Mouse (Mus musculus): ENCODE data around the gene Spg7.
"Not testable (repeated sequence)": the region's sequence is repeated elsewhere in the genome, so short reads cannot be mapped to it uniquely, and the experiment has no call there.

Gene Spg7

GRCm38 (mm10) chr8:123062721-123063120, at the start of gene Spg7:
Gene Spg7, plus strand, starts transcription at chr8:123062942.
- no peak for DNase-seq (ENCODE audit: low read depth, low spot score)

GRCm38 (mm10) chr8:123014429-123014828, 48.3 kb upstream of the Spg7 start:
- no peak for DNase-seq (ENCODE audit: low read depth, low spot score)

- DNase-seq (ENCODE audit: low read depth, low spot score): peak; percentile 79
Measured at GRCm38 (mm10) chr8:123015074-123015473, 47.7 kb upstream of the Spg7 start.

- DNase-seq (ENCODE audit: low read depth, low spot score): no peak
Measured at GRCm38 (mm10) chr8:123017143-123017542, 45.6 kb upstream of the Spg7 start.

GRCm38 (mm10) chr8:123018484-123019164, 44.1 kb upstream of the Spg7 start:
- no peak for DNase-seq (ENCODE audit: low read depth, low spot score)

GRCm38 (mm10) chr8:123020084-123020483, 42.7 kb upstream of the Spg7 start:
- DNase-seq (ENCODE audit: low read depth, low spot score): no peak

GRCm38 (mm10) chr8:123020859-123021258, 41.9 kb upstream of the Spg7 start:
- DNase-seq (ENCODE audit: low read depth, low spot score): no peak

- DNase-seq (ENCODE audit: low read depth, low spot score): no peak
Measured at GRCm38 (mm10) chr8:123021259-123021658, 41.5 kb upstream of the Spg7 start.

- DNase-seq (ENCODE audit: low read depth, low spot score): no peak
Measured at GRCm38 (mm10) chr8:123022727-123023126, 40.0 kb upstream of the Spg7 start.

- no peak for DNase-seq (ENCODE audit: low read depth, low spot score)
Measured at GRCm38 (mm10) chr8:123024226-123024625, 38.5 kb upstream of the Spg7 start.

GRCm38 (mm10) chr8:123025951-123026351, 36.8 kb upstream of the Spg7 start:
- DNase-seq (ENCODE audit: low read depth, low spot score): peak; percentile 61

- peak; percentile 75 for DNase-seq (ENCODE audit: low read depth, low spot score)
Measured at GRCm38 (mm10) chr8:123027786-123028185, 35.0 kb upstream of the Spg7 start.

- not testable (repeated sequence) for DNase-seq (ENCODE audit: low read depth, low spot score)
Measured at GRCm38 (mm10) chr8:123030091-123030490, 32.7 kb upstream of the Spg7 start.

- no peak for DNase-seq (ENCODE audit: low read depth, low spot score)
Measured at GRCm38 (mm10) chr8:123031321-123031978, 31.3 kb upstream of the Spg7 start.

GRCm38 (mm10) chr8:123032730-123033129, 30.0 kb upstream of the Spg7 start:
- peak; percentile 81 for DNase-seq (ENCODE audit: low read depth, low spot score)

GRCm38 (mm10) chr8:123033431-123033830, 29.3 kb upstream of the Spg7 start:
- no peak for DNase-seq (ENCODE audit: low read depth, low spot score)

GRCm38 (mm10) chr8:123034171-123034570, 28.6 kb upstream of the Spg7 start:
- peak; percentile 89 for DNase-seq (ENCODE audit: low read depth, low spot score)

- DNase-seq (ENCODE audit: low read depth, low spot score): peak; percentile 78
Measured at GRCm38 (mm10) chr8:123036956-123037355, 25.8 kb upstream of the Spg7 start.

GRCm38 (mm10) chr8:123037487-123037886, 25.3 kb upstream of the Spg7 start:
- peak; percentile 63 for DNase-seq (ENCODE audit: low read depth, low spot score)

GRCm38 (mm10) chr8:123038351-123038750, 24.4 kb upstream of the Spg7 start:
- no peak for DNase-seq (ENCODE audit: low read depth, low spot score)

- DNase-seq (ENCODE audit: low read depth, low spot score): no peak
Measured at GRCm38 (mm10) chr8:123039376-123040109, 23.2 kb upstream of the Spg7 start.

- no peak for DNase-seq (ENCODE audit: low read depth, low spot score)
Measured at GRCm38 (mm10) chr8:123040110-123040650, 22.6 kb upstream of the Spg7 start.
